Comparison of ENCODE assay signal across 20 mouse cellular contexts in the genomic region with DNA sequence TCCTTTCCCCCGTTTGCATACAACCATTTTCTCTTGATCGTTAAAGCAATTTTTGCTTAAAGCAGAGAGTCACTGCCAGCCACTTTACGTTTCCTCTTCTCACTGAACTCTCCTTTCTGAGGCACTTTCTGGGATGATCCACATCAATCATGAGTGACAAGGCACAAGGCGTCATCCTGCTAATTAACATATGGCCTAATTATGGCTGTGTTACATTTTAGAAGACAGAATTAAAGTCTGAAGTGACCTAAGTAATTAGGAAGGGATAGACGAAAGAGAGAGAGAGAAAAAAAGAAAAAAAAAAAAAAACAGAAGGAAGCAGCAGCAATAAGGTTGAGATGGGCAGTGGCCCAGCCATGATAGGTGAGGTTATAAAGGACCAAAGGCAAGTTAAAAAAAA. TPM values are rescaled to one million over a fixed set of nuclear protein-coding genes. Genes with fewer than 3 reads are reported as not detected.
DNase-seq lines count a peak whose midpoint lies in the region; ATAC-seq lines count a peak whose summit lies in the region.
"Had no signal": no experiment of that assay in that cellular context is flagged by ENCODE, and none has a peak within 500 bp of the region (broad histone marks: within the 10 kb centered on the region; RNA-seq: fewer than 3 reads in every experiment).

A gene (minus strand): TSS at position 101 of the 400 bp plus-strand sequence.

- intact Hi-C loops in left cerebral cortex, postnatal 4 days (cut with DNase I), result no loop called here

- ATAC-seq in megakaryocyte, adult 5-6 weeks (ENCODE audit: poor library complexity, severe bottlenecking), result no peak
- ATAC-seq: forebrain, embryonic 14.5 days; intestine, embryonic 16.5 days; liver, embryonic 12.5 days; liver, postnatal 0 days had no signal

- DNase-seq in layer of hippocampus, adult 8-10 months (ENCODE audit: low spot score in 2 of 2), result no peak
- DNase-seq in layer of hippocampus, adult 9-11 months, result no peak
- DNase-seq in layer of hippocampus, postnatal 14 days (ENCODE audit: low spot score in 2 of 2), result no peak
- DNase-seq in left cerebral cortex, adult 8-10 months (ENCODE audit: low spot score in 2 of 2), result no peak
- no peak for DNase-seq in left cerebral cortex, postnatal 4 days
- no peak for DNase-seq in kidney, adult 11 months
- DNase-seq: adrenal gland, postnatal 25 days; B cell, adult 2 months; cerebellum, adult 11-12 months; cerebellum, postnatal 10 days; heart, adult 2 months; heart, postnatal 4 days; kidney, adult 9 months; kidney, postnatal 10 days; liver, postnatal 0 days; lung, postnatal 36 days had no signal

RNA-seq across cellular contexts. Expression of the gene that starts here (rescaled TPM):
- total RNA-seq in layer of hippocampus, adult 8-10 months (2022), result 10 to 100 TPM; 43.0 to 62.9 (median 52.8) TPM
- total RNA-seq in layer of hippocampus, postnatal 14 days (2021), result 10 to 100 TPM; 35.7 to 40.2 TPM
- total RNA-seq in left cerebral cortex, adult 8-10 months (2022), result 10 to 100 TPM; 41.4 to 51.5 (median 43.4) TPM
- total RNA-seq in left cerebral cortex, postnatal 4 days (2021), result 10 to 100 TPM; 23.4 to 24.0 TPM
- total RNA-seq in megakaryocyte, adult 5-6 weeks (2015), result 0.13 TPM in 1 of 2 replicates, not detected in the other
- not detected in 2 replicates for total RNA-seq in megakaryocyte, adult 5-6 weeks (2017)
- total RNA-seq: heart, adult 2 months; heart, postnatal 4 days had no signal

Comparison
In these comparisons a context has a peak if more than half of its experiments do, and no peak if none do; other contexts are left out.
1. RNA of the gene that starts here (total RNA-seq): 43.0 to 62.9 TPM in layer of hippocampus, adult 8-10 months, 41.4 to 51.5 TPM in left cerebral cortex, adult 8-10 months, 35.7 to 40.2 TPM in layer of hippocampus, postnatal 14 days and 23.4 to 24.0 TPM in left cerebral cortex, postnatal 4 days; 0.13 TPM in megakaryocyte, adult 5-6 weeks; every median in the first group is over 10 times any median in the second.